Mouse (Mus musculus): ENCODE data around the gene Smtn.

DNA sequence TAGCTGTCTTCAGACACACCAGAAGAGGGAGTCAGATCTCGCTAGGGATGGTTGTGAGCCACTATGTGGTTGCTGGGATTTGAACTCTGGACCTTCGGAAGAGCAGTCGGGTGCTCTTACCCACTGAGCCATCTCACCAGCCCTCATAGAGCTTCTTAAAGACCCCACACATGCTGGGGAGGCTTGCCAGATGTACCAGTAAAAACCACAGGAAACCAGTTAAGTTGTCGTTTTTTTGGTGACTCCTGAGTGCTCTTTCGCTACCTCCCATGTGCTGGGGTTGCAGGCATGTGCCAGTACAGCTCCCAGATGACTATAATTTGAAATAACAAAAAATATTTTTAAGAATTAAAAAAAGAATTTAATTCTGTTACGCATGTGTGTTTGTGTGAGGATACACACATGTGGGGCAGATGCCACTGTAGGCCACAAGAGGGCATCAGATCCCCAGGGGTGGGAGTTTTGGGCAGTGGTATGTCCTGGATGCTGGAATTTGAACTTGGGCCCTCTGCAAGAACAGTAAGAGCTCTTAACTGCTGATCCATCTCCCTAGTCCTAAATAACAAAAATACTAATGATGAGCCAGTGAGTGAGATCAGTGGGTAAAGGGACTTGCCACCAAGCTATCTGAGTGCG lies 65.8 kb downstream of the Smtn start:
- TF ChIP-seq EP300 (IDR thresholded peaks at IDR 0.05; ENCODE audit: insufficient read depth, low read depth, low read length), result no peak
- peak; percentile 78 for TF ChIP-seq CTCF (IDR thresholded peaks at IDR 0.05; ENCODE audit: low read depth, low read length)
- TF ChIP-seq POLR2A (IDR thresholded peaks at IDR 0.05; ENCODE audit: insufficient read depth, low read length), result no peak

Data from ES-Bruce4 (cell line).